Mouse (Mus musculus) B cell, adult 2 months (primary cell): ENCODE results near the gene Lhfpl2.

ENCODE experiments used
- DNase-seq, 2 experiments: peaks; one replicate each; pipeline ENCODE4 v3.0.0; 2022

Gene Lhfpl2

DNA sequence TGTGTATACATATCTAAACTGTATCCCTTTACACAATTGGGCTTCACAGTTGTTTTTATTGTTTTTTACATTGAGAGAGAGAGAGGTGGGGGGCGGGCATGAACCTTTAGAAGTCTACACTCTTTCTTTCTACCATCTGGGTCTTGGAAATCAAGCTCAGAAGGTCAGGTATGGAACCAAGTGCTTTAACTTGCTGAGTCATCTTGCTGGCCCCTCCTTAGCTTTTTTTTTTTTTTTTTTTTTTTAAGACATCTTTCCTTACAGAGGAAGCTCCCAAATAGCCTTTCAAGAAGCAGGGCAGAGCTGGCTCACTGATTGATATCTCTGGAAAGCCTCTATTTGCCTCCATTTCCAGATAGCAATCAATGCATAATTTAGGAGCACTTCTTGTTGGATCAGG lies 10.7 kb downstream of the Lhfpl2 start:
- no peak for DNase-seq

DNA sequence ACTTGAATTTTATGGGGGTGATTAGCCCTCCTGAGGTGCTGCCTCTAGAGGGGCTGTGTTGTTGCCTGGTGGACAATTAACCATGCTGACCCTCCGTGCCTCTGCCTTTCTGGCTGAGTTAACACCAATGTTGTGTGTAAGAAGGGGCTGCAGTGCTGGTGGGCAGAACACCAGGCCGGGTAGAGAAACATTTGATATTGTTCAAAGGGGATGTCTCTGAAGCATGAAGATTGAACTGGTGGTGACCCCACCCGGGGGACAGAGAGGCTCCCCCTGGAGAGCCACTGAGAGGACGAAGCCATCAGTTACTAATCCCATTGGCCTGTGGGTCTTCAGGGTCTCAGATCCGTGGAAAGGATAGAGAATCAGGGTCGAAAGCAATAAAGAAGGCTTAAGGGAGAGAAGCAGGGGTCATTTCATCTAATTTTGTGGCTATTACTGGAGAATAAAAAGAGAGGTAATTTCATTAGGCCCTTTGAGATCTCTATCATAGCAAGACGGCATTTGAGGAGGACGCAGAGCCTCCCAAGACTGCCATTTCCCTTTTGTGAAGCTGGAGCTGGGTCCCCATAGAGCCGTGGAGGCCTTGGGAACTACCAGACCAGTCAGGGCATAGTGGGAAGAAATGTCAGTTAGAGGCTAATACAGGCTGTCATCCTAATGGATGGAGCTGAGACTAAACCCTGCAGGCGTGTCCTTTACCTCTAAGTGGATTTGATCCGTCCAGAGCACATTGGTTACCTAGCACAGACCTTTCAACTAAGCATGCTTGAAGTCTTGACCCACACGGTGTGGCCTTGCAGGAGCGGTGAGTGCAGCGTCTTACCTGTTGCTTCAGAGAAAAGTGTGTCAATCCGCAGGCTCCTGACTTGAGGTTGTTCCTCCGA lies 12.1 kb downstream of the Lhfpl2 start:
- no peak for DNase-seq

DNA sequence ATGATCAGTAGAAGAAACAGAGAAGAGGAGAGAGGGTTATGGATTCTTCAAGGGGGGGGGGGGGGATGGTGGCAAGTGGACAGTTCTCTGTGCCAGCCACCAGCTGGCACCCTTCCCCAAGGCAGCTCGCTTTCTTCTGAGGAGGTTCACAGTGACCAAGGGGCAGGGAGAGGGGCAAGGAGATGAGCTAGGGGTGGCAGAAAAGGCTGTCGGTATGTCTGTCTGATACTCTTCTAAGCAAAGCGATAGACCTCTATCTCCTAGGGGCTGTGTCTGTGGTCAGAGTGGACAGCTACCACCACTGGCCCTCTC lies 12.7 kb downstream of the Lhfpl2 start:
- DNase-seq, result no peak

DNA sequence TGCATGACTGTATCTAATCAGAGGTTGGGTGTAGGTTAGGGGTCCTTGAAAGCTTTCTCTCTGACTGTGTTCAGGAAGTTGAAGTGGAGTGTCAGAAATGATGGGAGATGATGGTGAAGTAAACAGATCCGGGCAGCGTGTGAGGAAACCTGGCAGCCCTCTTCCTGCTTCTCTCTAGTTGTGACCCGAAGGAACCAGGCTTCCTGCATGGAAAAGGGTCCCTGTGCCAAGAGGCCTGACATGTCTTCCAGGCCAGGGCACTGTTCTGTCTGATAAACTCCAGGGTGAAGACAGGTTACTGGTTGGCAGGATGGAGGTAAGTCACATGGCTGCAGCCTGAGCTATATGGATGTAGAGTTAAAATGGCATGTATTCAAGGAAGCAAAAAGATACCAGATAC lies 13.3 kb downstream of the Lhfpl2 start:
- no peak for DNase-seq

DNA sequence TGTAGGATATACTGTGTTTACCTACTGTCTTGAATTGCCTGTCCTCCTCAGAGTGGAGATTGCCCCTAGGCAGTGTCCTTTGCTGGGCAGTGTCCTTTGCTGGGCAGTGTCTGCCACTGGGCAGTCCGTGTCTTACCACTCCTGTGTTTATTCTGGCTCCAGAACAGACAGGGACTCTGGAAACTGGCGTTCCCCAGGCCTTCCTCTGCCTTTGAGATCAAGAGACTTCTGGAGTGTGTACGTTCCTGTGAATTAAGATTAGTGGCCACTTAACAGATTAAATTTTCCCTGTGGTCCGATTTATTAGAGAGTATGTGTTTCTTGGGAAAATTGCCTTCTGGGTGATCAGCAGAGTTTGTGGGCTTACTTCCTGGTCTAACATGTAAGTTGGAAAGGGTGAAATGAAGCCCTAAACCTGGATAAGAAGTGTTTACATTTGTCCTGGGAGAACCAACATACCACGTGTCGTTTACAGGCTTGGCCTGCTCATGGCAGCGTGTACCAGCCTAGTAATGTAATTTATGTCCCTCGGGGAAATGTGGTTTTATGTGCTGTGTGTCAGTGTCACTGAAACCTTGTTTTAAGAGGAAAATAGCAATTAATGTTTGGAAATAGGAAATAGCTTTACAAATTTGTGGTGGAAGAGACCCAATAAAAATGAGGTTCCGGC lies 15.6 kb downstream of the Lhfpl2 start:
- no peak for DNase-seq

DNA sequence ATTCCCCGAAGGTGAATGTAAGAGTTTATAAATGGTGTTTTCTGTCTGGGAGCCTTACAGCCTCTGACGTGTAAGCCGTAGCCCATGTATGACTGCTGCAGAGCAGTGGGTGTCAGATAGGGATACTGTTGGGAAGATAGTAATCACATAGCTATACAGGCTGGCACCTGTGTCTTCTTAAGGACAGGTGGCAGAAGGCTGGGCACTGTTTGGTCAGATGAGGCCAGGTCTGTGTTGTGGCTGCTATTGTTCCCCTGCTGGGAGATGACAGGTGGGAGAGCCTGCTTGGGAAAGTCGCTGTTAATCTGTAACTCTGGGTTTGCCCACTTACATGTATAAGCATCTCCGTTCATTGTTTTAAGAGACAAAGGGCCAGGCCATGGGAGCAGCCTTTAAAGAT lies 16.1 kb downstream of the Lhfpl2 start:
- no peak for DNase-seq

DNA sequence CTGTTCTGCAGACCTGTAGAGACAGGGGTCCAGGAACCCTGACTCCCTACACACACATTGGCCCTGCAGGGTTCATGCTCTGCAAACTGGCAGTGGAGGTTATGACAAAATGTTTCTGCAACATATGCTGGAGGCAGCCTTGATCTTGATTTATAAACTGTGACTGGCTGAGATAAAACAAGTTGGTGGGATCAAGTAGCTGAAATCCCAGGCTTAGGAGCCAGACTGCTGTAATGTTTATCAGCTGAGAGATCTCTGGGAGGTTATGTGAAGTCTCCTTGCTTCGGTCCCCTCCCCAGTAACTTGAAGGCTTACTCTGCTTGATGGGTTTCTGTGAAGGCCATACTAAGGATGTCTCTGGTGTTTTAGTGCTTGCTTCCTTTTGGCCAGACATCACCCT lies 17.6 kb downstream of the Lhfpl2 start:
- no peak for DNase-seq

DNA sequence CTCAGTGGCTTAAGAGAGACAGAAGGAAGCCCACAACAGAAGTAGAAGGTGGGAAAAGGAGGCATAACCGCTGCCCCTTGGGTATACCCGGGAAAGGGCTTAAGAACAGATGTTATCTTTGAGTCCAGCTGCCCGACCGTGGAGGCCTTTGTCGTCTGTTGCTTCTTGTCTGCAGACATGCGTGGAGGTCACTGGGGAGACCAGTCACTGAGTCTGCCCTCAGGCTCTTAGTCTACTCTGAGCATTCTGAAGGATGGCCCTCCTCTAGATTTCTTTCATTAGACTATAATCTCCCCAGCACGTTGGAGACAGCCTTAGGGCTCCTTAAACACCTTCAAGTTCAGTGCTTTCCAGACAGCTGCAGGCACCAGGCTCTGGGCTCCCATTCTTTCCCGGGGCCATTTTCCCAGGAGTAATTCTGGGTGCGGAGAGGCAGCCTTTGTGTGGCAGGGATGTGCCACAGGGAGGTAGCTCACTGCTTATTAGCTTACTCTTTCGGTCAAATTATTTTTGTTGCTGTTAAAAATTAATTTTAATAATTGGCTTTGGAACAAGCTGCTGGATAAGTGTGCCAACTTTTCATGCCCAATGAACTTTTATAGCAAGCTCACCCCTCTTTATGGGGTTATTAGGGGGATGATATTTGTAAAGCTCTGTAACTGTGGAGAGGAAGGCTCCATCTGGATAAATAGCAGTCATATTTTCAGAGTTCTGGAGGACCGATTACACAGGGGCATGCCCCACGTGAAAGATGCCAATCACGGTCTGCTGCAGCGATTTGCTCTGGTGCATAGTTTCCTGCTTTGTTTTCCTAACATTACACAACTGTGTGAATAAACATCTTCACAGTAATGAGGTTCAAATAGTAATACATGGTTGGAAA lies 19.8 kb downstream of the Lhfpl2 start:
- DNase-seq, result no peak

DNA sequence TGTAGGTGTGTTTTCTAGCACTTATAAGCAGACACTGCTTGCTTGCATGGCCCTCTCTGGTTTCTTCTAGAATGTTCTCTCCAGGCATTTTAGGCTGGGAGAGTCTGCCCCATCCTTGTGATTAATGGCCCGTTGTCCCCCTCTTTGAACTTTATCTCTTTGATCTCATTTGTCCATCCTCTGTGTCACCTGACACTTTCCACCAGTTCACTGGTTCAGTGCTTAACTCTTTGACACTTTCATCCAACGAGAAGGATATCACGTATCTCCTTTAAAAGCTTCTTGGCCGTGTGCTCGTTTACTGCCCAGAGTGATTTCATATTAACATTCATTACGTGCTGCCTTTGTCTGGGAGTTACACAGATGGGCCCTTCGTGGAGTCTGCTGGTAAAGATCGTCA lies 25.6 kb downstream of the Lhfpl2 start:
- DNase-seq, result no peak

DNA sequence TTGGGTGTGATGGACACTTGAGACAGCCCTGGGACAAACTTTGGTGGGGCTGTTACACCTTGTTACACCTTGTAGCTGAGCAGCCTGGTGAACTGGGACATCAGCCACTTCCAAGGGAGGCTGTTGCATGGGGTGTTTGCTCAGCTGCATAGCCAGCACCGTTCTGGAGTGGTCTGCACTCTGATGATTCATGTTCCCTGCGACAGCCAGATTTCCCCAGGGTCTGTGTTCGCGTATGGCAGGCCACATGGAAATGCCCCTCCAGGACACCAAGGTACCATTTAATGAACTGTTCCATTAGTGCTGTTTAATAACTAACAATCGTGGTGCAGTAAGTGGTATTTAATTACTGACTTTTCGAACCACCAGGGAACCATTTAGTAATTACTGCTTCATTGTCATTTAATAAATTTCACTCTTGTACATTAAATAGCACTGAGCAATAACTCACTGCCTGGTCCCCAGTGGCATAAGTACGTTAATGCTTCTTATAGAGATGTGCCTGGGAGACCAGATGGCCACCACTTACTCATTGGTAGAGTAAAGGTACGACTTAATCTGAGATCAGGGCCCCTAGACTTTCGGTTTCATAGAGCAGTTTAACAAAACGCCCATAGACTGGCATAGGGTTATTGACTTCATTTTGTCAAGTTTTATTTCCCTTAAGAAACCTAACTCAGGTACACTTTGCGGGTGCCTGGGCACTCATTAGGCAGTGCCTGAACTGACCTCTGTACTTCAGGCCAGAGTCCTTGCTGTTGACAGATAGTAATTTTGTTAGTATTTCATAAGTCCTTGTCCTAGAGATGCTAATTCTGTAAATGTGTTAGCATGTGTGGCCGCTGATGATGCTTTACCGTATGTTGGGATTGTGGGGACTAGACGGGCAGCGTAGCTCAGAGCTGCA lies 26.9 kb downstream of the Lhfpl2 start:
- no peak for DNase-seq

DNA sequence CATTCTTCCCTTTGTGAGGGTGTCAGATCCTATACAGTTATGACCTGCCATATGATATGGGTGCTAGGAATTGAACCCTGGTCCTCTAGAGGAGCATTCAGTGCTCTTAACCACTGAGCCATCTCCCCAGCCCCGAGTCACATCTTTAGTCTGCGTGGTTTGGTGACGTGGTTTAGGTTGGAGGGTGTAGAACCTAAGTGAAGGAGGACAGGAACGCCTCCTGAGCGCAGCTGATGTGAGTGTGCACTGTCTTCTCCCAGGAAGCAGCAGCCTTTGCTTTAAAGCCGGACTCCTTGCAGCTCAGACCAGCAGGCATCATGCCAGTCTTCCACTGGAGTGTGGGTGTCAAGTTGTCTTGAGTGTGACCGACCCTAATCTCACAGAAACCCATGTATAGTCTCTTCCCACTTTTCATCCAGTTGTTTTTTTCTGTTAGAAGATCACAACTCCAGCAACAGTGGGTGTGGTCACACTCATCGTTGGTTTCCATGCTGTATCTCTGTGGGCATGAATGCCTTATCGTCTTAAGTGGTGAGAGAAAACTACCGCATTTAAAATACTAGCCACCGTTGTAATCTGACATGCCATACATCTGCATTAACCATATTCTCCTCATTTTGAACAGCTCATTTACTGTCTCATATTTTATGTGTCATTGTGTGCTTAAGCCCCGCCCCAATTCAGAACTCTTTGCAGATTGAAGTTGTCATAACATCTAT lies 28.7 kb downstream of the Lhfpl2 start:
- no peak for DNase-seq

DNA sequence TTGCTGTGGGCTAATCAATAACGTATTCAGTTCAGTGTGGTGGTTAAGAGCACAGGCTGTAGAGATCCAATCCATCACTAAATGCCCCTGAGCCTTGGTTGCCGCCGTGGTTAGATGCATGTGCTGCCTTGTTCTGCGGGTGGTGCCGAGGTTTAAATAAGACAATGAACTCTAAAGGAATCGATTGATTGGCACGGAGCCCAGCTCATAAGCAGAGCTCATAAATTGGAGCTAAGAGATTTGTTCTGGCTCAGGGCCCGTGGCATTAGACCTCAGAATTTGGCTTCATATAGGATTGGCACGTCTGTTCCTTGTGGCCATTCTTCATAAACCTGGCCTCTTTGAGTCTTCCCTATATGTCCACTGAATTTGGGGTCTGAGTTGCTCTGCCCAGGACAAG lies 29.5 kb downstream of the Lhfpl2 start:
- DNase-seq, result no peak

DNA sequence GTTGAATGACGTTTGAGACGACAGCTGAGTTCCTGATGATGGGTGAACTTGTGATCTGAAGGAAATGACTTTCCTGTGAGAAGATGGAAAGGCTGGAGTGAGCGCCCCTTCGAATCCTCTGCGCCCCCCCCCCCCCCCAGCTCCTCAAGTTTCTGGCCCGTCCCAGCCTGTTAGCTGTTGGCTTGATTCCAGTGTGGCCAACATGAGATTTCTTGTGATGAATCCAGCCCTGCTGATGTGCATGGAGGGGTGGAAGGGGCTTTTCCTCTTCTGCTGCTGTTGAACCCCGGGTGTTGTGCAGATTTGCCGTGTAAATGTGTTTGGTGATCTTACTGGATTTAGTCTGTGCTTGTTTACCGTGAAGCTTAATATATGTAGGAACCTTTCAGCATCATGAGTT lies 31.2 kb downstream of the Lhfpl2 start:
- DNase-seq, result no peak

DNA sequence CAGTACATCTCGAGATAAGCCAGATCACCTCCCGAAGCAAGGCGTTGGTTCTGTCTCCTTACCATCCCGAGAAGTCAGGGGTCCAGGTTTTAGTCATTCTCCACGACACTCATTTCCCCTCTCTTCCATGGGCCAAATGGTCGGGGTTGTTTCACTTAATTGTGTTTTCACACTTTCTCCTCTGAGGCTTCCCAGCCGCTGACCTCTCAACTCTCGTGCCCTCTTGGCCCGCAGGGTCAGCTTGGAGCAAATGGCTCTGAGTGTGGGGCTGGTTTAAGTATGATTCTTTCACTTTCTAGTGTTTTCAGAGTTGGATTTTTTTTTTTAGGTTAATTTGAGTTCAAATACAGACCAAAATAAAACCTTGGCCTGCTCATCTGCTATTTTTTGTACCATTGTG lies 31.7 kb downstream of the Lhfpl2 start:
- no peak for DNase-seq

DNA sequence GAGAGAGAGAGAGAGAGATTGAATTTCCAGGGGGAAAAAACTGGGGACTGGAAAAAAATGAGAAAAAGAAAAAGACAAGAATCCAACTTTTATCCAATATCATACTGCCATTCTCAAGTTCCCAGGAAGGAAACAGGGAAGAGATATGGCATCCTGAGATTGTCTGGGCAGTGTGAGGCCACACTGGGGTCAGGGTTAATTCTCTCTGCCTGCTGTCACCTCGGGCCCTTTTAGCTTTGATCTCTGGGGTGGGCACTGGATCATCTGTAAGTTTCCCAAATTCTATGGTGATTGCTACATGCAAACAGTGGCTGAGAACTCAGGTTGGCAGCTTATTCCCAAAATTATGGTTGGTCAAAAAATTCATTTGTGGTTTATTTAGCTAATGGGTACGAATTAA lies 33.8 kb downstream of the Lhfpl2 start:
- no peak for DNase-seq

DNA sequence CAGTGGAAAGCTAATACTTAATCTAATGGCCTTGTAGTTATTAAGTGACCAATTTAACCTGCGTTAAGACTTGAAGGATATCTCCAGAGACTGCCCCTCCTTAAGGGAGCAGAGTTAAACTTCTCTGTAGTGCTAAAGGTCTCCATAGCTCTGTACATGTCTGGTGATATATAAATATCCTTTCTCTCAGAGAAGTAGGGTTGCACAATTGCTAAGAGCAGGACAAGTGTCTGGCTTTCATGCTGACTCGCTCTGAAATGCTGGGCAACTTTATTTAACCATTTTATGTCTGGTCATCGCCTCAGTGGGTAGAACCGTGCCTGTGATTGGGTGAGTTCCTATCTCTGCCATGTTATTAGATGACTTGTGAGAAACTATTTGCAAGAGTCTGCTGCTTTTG lies 36.6 kb downstream of the Lhfpl2 start:
- no peak for DNase-seq

DNA sequence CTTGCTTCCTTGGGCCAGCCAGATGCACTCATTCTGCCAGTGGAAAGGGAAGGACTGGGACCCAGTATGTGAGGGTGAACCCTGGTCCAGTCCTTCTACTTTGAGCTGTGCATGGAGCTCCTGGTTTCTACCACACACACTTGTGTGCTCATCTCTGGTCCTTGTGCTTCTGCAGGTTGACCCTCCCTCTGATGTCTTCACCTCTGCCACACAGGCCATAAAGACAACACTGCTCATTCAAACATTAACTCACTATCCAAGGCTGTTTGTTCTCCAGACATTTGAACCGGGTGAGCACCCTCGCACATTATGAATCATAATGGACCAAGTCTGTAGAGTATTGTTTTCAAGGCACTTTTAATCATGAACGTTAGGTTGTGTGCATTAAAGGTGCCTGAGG lies 37.0 kb downstream of the Lhfpl2 start:
- DNase-seq, result no peak

DNA sequence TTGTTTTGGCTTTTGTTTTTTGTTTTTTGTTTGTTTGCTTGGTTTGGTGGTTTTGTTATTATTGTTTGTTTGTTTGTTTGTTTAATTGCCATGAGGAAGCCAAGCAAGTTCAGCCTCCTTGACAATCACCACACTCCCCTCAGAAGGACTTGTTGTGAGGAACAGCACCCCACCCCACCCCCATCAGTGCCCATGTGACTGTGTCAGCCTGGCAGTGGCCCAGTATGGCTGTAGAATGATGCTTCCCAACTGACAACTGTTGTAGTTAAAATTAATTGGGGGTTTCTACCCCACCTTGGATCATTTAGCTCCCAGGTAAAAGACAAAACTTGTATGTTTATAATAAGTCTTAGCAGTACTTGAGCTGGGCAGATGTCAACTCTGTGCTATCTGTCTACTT lies 37.6 kb downstream of the Lhfpl2 start:
- no peak for DNase-seq

DNA sequence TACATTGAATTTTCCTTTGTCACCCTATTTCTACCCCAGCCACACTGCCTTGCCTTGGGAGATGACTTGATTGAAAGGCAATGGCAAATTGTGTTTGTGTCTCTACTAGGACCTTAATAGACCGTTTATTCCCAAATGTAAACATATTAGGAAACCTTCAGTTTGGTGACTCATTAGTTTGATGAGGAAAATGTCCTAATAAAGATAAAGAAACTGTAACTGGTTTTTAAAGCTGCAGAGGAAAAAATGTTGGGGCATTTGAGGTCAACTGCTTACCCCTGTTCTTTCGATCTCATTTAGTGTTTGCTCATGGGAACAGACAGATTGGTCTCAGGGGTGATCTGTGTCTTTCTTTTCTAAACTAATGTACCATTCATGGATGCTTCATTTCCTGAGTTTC lies 40.1 kb downstream of the Lhfpl2 start:
- DNase-seq, result no peak

DNA sequence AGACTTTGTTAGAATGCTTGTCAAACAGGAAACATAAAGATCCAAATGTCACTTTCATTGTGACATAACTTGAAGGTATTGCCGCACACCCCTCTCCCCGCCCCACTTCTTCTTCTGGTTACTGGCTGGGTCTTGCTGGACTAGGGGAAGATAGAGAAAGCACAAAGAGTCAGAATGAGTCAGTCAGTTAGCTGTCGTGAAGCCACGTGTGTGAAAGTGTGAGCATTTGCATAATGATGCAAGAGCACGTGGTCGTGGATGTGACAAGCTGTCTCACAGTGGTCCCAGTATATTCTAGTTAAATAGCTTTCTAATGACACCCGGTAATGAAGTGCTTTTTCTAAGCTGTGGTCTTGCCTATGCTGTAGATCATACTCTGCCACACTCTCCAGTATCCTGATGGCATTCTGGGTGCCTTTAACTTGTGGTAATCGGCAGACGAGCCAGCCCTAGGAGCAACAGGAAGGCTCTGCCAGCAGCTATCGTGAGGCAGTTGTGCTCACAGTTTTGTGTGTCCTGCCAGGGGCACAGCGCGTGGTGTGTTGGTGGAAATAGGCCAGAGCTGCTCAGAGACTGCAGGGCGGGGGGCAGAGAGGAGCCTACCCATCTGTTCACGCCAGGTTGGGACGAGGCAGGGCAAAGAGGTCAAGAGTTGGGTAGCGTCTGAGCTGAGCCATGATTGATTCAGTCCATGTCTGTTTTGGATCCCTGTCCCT lies 40.9 kb downstream of the Lhfpl2 start:
- DNase-seq, result no peak

DNA sequence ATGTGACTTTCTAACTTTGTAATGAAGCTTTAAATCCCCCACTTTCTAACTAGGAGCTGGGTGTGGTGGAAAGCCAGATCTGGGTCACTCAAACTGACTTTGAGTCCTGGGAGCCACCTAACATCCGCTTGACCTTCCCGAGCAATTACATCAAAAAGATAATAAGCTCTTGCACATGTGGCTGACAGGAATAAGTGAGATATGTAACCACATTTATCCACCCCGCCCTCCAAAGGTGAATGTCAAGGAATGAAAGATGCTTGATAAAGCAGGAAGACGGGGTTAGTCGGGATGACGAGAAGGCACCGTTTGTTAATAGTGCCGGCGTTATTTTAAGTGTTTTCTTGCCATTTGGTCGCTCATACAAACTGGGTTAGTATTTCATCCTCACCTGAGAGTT lies 41.5 kb downstream of the Lhfpl2 start:
- no peak for DNase-seq
